Mouse (Mus musculus) limb, embryonic 12.5 days (tissue): ENCODE results near the gene C1ra. TPM values are rescaled to one million over a fixed set of nuclear protein-coding genes. Genes with fewer than 3 reads are reported as not detected.
"Not testable (repeated sequence)": the region's sequence is repeated elsewhere in the genome, so short reads cannot be mapped to it uniquely, and the experiment has no call there.

ENCODE experiments used
- ATAC-seq: fragments of 200-750 bp; cut with Nextera tagmentation; 2 replicates; pipeline ENCODE4 v1.8.0; 2017; ENCODE audit warnings: low read depth, moderate TSS enrichment; ENCODE audit not compliant: insufficient number of reproducible peaks, insufficient read depth, low FRiP score, low TSS enrichment
- H3K27ac ChIP-seq: fragments of 300-500 bp; sonication (generic); 2 replicates; pipeline ENCODE4 v1.5.1; 2016; ENCODE audit warnings: mild to moderate bottlenecking, moderate library complexity
- H3K27me3 ChIP-seq: fragments of 300-500 bp; sonication (generic); 2 replicates; pipeline ENCODE4 v1.6.1; 2016; ENCODE audit warnings: mild to moderate bottlenecking, moderate library complexity
- H3K36me3 ChIP-seq: fragments of 300-500 bp; sonication (generic); 2 replicates; pipeline ENCODE4 v1.6.1; 2016; ENCODE audit warnings: mild to moderate bottlenecking, moderate library complexity
- H3K4me1 ChIP-seq: fragments of 300-500 bp; sonication (generic); replicated peaks from 2 replicates; pipeline ENCODE4 v1.6.1; 2016
- H3K4me2 ChIP-seq: fragments of 300-500 bp; sonication (generic); 2 replicates; pipeline ENCODE4 v1.6.1; 2016; ENCODE audit warnings: mild to moderate bottlenecking, moderate library complexity
- H3K4me3 ChIP-seq: fragments of 300-500 bp; sonication (generic); replicated peaks from 2 replicates; pipeline ENCODE4 v1.5.1; 2016; ENCODE audit warnings: mild to moderate bottlenecking
- H3K9ac ChIP-seq: fragments of 300-500 bp; sonication (generic); replicated peaks from 2 replicates; pipeline ENCODE4 v1.6.1; 2016; ENCODE audit warnings: mild to moderate bottlenecking, moderate library complexity
- H3K9me3 ChIP-seq: fragments of 300-500 bp; sonication (generic); 2 replicates; pipeline ENCODE4 v1.6.1; 2016; ENCODE audit warnings: mild to moderate bottlenecking, moderate library complexity
- WGBS: fragments of 180-500 bp; shearing (Covaris S2); methylation state at CpG from one replicate; pipeline ENCODE4 v1.1.7; 2016; 5-methylcytosine and 5-hydroxymethylcytosine counted together
- polyA plus RNA-seq: library from polyadenylated mRNA; unstranded; fragments of >200 nt; fragmentation: Nextera tagmentation; extraction: Ambion mirVana; gene quantifications from 2 replicates; pipeline ENCODE4 v1.2.1, GENCODE M21; 2016

C1ra gene
- polyA plus RNA-seq, 1 experiment from 2014 or later, result 0.61 TPM

DNA sequence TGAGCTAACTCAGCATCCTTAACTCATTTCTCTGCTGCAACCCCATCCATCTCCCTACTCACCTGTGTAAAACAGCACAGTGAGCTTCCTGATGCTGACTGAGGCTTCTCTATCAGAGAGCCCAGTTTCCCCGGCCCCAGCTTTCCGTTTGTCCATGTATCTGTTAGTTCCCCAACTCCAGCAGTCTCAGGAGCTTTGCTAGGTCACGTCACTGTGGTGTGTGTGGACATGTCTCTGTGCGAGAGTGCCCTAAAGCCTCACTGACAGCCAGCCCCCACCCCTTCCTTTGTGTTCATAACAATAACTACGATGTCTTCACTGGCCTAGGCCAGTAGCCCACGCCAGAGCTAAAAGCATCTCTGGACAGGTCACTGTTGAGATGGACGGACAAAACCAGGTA, 36.0 kb upstream of the C1ra start:
- H3K4me2 ChIP-seq, result no peak overlapping the region

DNA sequence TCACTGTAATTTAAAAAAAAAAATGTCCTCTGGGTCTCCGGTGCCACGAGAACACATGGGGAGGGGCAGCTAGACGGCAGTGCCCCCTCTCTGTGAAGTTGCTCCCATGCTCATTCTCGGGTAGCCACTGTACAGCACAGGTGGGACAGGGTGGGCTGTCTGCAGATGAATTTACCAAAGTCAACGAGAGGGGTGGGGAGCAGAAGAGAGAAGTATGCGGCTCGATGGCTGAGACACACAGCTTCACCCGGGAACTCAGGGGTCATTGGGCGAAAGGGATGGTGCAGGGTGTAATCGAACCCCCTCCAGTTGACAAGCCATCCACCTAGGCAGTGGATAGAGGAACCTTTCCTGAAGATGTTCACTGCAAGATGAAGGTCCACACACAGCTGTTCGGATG, 35.4 kb upstream of the C1ra start:
- no peaks in the 10 kb centered on the region for H3K36me3 ChIP-seq
- no peak overlapping the region for H3K4me2 ChIP-seq
- no peak overlapping the region for H3K4me3 ChIP-seq
- no peak for ATAC-seq
- WGBS, result 84% methylated on average over 11 of the region's 11 CpGs
- H3K27ac ChIP-seq, result no peak overlapping the region
- no peak overlapping the region for H3K9ac ChIP-seq
- no peaks in the 10 kb centered on the region for H3K9me3 ChIP-seq
- H3K4me1 ChIP-seq, result no peaks in the 10 kb centered on the region
- H3K27me3 ChIP-seq, result no peaks in the 10 kb centered on the region

More for the DNA sequence above, 36.0 kb upstream of the C1ra start:
- no peak overlapping the region for H3K9ac ChIP-seq
- no peaks in the 10 kb centered on the region for H3K4me1 ChIP-seq
- no peak overlapping the region for H3K27ac ChIP-seq
- WGBS, result 91% methylated on average over 7 of the region's 7 CpGs
- H3K9me3 ChIP-seq, result no peaks in the 10 kb centered on the region
- H3K4me3 ChIP-seq, result no peak overlapping the region
- no peaks in the 10 kb centered on the region for H3K27me3 ChIP-seq
- ATAC-seq, result no peak
- no peaks in the 10 kb centered on the region for H3K36me3 ChIP-seq

DNA sequence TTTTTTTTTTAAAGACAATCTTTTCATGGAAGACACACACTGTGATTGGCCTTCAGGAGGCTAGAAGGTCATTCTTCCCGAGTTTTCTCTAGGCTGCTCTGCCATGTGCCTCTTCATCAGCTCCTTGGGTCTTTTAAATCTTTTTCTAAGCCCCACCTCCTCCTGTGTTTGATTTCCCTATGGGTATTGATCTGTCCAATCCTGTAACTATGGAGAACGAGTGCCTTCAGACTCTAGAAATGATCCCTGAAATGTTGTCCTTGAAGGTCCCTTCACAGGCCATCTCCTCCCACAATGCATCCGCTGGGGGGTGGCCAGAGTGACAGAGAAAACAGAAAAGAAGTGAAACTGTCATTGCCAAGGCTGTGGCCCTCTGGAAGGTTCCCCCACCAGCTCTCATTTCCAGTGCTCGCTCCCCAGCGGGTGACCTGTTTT, 35.0 kb upstream of the C1ra start:
- ATAC-seq, result no peak
- WGBS, result 73% methylated on average over 5 of the region's 5 CpGs

DNA sequence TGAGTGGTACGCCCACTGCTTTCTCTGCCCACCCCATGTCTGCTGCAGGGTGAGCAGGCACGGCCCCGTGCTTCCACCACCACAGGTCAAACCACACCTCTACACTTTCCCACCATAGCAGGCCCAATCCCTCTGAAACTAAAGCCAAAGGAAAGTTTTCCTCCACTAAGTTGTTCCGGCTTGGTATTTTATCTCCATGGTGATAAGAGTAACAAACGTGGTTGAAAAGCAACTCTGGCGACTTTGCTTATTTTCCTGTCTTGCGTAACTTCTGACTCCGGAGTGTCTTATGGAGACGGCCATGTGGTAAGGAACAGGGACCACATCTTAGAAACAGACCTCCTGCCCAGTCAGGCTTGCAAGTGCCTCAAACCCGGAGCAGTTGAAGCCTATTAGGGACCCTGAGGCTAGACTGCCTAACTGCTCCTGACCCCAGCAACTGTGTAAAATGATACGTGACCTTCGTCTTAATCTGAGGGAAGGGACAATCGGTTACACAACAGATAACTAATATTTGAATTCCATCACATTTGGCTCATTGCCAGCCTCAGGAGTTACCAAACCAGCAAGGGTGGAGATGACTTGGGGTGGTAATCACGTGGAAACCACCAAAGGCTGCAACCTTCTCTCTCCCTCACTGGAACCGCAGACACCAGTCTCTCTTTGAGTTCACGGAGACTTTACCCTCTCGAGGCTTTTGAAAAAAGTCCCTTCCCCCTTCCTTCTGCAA, 34.1 kb upstream of the C1ra start:
- Histone ChIP-seq H3K27ac (no peak overlapping the region), H3K4me2 (no peak overlapping the region), H3K4me3 (no peak overlapping the region), H3K9me3 (no peaks in the 10 kb centered on the region), H3K4me1 (no peaks in the 10 kb centered on the region), H3K36me3 (no peaks in the 10 kb centered on the region), H3K9ac (no peak overlapping the region), H3K27me3 (no peaks in the 10 kb centered on the region)
- no peak for ATAC-seq
- 73% methylated on average over 17 of the region's 17 CpGs for WGBS

More for the DNA sequence above, 35.0 kb upstream of the C1ra start:
- no peaks in the 10 kb centered on the region for H3K27me3 ChIP-seq
- no peak overlapping the region for H3K4me3 ChIP-seq
- H3K9me3 ChIP-seq, result no peaks in the 10 kb centered on the region
- no peaks in the 10 kb centered on the region for H3K4me1 ChIP-seq
- no peak overlapping the region for H3K9ac ChIP-seq
- H3K36me3 ChIP-seq, result no peaks in the 10 kb centered on the region
- no peak overlapping the region for H3K27ac ChIP-seq
- no peak overlapping the region for H3K4me2 ChIP-seq

GRCm38 (mm10) chr6:124478874-124479572, 33.2 kb upstream of the C1ra start:
- Histone ChIP-seq H3K36me3 (no peaks in the 10 kb centered on the region), H3K9me3 (no peaks in the 10 kb centered on the region), H3K4me1 (no peaks in the 10 kb centered on the region), H3K27ac (no peak overlapping the region), H3K4me3 (no peak overlapping the region), H3K4me2 (no peak overlapping the region), H3K9ac (no peak overlapping the region), H3K27me3 (no peaks in the 10 kb centered on the region)
- no peak for ATAC-seq
- 89% methylated on average over 3 of the region's 3 CpGs for WGBS

GRCm38 (mm10) chr6:124479573-124479930, 32.7 kb upstream of the C1ra start:
- WGBS, result 92% methylated on average over 3 of the region's 3 CpGs
- Histone ChIP-seq H3K9me3 (no peaks in the 10 kb centered on the region), H3K4me3 (no peak overlapping the region), H3K4me2 (no peak overlapping the region), H3K27ac (no peak overlapping the region), H3K27me3 (no peaks in the 10 kb centered on the region), H3K9ac (no peak overlapping the region), H3K36me3 (no peaks in the 10 kb centered on the region), H3K4me1 (no peaks in the 10 kb centered on the region)
- ATAC-seq, result no peak

DNA sequence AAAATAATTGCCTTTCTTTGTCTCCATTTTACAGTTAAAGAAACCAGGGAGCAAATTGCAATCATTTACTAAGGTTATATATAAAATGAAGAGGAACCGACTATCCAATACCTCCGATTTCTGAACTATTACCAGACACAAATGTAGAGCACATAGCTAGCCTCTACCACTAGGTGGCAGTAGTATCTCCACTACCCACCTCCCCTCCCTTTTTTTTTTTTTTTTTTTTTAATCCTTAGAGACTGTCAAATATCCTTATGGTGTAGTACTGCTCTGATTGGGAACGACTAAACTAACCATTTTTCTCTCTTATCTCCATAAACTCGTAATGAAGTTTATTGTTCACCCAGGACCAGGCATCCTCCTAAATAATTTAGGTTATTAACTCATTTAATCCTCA, 31.9 kb upstream of the C1ra start:
- no peak overlapping the region for H3K4me2 ChIP-seq
- H3K9ac ChIP-seq, result no peak overlapping the region
- no peak overlapping the region for H3K4me3 ChIP-seq
- WGBS, result 61% methylated on average over 4 of the region's 4 CpGs
- H3K27ac ChIP-seq, result no peak overlapping the region
- ATAC-seq, result no peak
- H3K27me3 ChIP-seq, result no peaks in the 10 kb centered on the region
- H3K36me3 ChIP-seq, result no peaks in the 10 kb centered on the region
- H3K4me1 ChIP-seq, result no peaks in the 10 kb centered on the region
- H3K9me3 ChIP-seq, result no peaks in the 10 kb centered on the region

- H3K4me1 ChIP-seq, result no peaks in the 10 kb centered on the region
- H3K27ac ChIP-seq, result no peak overlapping the region
- 23% methylated on average over 6 of the region's 6 CpGs for WGBS
- no peak overlapping the region for H3K4me2 ChIP-seq
- no peak overlapping the region for H3K4me3 ChIP-seq
- H3K36me3 ChIP-seq, result no peaks in the 10 kb centered on the region
- ATAC-seq, result no peak
- no peaks in the 10 kb centered on the region for H3K27me3 ChIP-seq
- H3K9ac ChIP-seq, result no peak overlapping the region
- no peaks in the 10 kb centered on the region for H3K9me3 ChIP-seq
Observed at GRCm38 (mm10) chr6:124481571-124481970, 30.6 kb upstream of the C1ra start.

DNA sequence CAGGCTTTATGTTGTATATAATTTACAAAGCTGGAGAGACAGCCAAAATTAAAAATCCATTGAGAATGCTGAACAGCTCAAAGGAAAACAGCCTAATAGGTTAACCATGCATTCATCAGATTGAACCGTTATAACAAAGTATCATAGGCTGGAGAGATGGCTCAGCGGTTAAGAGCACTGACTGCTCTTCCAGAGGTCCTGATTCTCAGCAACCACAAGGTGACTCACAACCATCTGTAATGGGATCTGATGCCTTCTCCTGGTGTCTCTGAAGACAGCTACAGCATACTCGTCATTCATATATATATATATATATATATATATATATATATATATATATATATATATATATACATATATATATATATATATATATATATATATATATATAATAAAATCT, 28.4 kb upstream of the C1ra start:
- 94% methylated on average over 3 of the region's 3 CpGs for WGBS
- H3K27me3 ChIP-seq, H3K4me1 ChIP-seq, H3K9ac ChIP-seq, H3K36me3 ChIP-seq, H3K4me2 ChIP-seq, H3K27ac ChIP-seq, H3K4me3 ChIP-seq, ATAC-seq, H3K9me3 ChIP-seq: not testable (repeated sequence)

DNA sequence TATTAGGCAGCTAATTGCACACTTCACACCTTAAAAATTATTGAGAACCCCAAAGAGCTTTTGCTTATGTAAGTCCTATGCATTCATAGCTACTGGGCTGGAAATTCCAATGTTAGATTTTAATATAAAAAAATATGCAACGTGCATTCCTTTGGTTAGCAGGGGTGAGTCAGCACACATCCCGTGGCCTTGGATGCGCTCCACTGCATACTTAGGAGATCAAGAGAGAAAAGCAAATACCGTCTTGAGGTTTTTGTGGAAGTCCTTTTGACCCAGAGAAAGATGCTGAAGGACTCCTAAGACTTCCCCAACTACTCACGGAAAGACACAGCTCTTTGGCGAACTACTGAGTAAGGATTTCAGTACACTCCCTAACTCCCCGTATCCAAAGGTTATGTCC, 27.4 kb upstream of the C1ra start:
- 90% methylated on average over 7 of the region's 7 CpGs for WGBS
- no peaks in the 10 kb centered on the region for H3K9me3 ChIP-seq
- H3K9ac ChIP-seq, result no peak overlapping the region
- H3K27me3 ChIP-seq, result no peaks in the 10 kb centered on the region
- H3K27ac ChIP-seq, result no peak overlapping the region
- no peak overlapping the region for H3K4me3 ChIP-seq
- no peak overlapping the region for H3K4me2 ChIP-seq
- H3K36me3 ChIP-seq, result no peaks in the 10 kb centered on the region
- H3K4me1 ChIP-seq, result no peaks in the 10 kb centered on the region
- ATAC-seq, result no peak

DNA sequence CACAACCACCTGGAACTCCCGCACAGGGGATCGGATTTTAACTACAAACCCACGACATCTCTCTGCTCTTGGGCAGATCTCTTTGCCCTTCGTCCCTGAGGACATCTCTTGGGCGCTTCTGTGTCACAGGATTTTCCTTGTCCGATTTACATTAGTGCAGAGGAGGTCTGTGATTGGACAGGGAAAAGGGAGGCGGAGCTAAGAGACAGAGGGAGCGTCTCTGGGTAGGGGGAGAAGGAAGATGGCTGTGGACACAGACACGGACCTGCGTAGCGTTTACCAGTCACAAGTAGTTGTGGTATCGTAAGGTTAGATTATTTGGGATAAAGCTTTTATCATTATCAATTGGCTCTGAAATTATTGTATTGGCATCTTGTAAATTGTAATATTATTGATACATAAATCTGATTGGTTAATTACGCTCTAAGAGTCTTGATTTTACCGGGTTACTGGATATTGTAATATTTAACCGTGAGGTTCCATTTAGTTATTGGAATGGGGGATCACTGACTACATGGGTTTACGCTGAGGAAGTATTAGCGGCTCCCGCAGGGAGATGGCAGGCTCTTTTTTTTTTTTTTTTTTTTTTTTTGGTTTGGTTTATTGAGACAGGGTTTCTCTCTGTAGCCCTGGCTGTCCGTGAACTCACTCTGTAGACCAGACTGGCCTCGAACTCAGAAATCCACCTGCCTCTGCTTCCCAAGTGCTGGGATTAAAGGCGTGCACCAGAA, 26.6 kb upstream of the C1ra start:
- no peak for ATAC-seq
- 40% methylated on average over 21 of the region's 21 CpGs for WGBS
- Histone ChIP-seq H3K4me3 (0 out of 2 replicates have a peak overlapping the region, but pooled peaks have one; percentile 7), H3K27ac (no peak overlapping the region), H3K4me1 (no peaks in the 10 kb centered on the region), H3K9ac (no peak overlapping the region), H3K27me3 (no peaks in the 10 kb centered on the region), H3K36me3 (no peaks in the 10 kb centered on the region), H3K4me2 (peak overlapping the region; percentile 36), H3K9me3 (no peaks in the 10 kb centered on the region)
